Mouse (Mus musculus): Measurements from ENCODE around the gene Lrsam1. TPM values are rescaled to one million over a fixed set of nuclear protein-coding genes. Genes with fewer than 3 reads are reported as not detected.

Gene Lrsam1
- polyA plus RNA-seq, 1 experiment from 2014 or later: 6.8 TPM

Other genes with a start within 250 kb of the Lrsam1 start
- gene Cdk9, start 248.5 kb downstream of the Lrsam1 start, polyA plus RNA-seq (2015; fragmentation: Nextera tagmentation; extraction: Ambion mirVana): 83.4 and 86.0 TPM in 2 replicates
- gene Sh2d3c, start 240.6 kb downstream of the Lrsam1 start, polyA plus RNA-seq (2015; fragmentation: Nextera tagmentation; extraction: Ambion mirVana): 26.1 and 26.5 TPM in 2 replicates
- 0.26 TPM in 1 of 2 replicates, not detected in the other for gene 6330409D20Rik, start 220.6 kb downstream of the Lrsam1 start, polyA plus RNA-seq (2015; fragmentation: Nextera tagmentation; extraction: Ambion mirVana)
- gene Tor2a, start 204.4 kb downstream of the Lrsam1 start, polyA plus RNA-seq (2015; fragmentation: Nextera tagmentation; extraction: Ambion mirVana): 73.1 and 74.0 TPM in 2 replicates
- 0.32 and 0.34 TPM in 2 replicates for gene Ttc16, start 186.0 kb downstream of the Lrsam1 start, polyA plus RNA-seq (2015; fragmentation: Nextera tagmentation; extraction: Ambion mirVana)
- 5.4 and 6.3 TPM in 2 replicates for gene Ptrh1, start 185.8 kb downstream of the Lrsam1 start, polyA plus RNA-seq (2015; fragmentation: Nextera tagmentation; extraction: Ambion mirVana)
- 0.58 and 1.2 TPM in 2 replicates for gene Cfap157, start 177.2 kb downstream of the Lrsam1 start, polyA plus RNA-seq (2015; fragmentation: Nextera tagmentation; extraction: Ambion mirVana)
- gene Stxbp1, start 114.4 kb downstream of the Lrsam1 start, polyA plus RNA-seq (2015; fragmentation: Nextera tagmentation; extraction: Ambion mirVana): 18.1 TPM in 2 replicates
- 35.4 and 37.8 TPM in 2 replicates for gene Fam129b, start 85.5 kb downstream of the Lrsam1 start, polyA plus RNA-seq (2015; fragmentation: Nextera tagmentation; extraction: Ambion mirVana)
- 141 and 162 TPM in 2 replicates for gene Rpl12, start 55 bp downstream of the Lrsam1 start, polyA plus RNA-seq (2015; fragmentation: Nextera tagmentation; extraction: Ambion mirVana)
- 21.5 and 26.6 TPM in 2 replicates for gene Slc2a8, start 20.5 kb upstream of the Lrsam1 start, polyA plus RNA-seq (2015; fragmentation: Nextera tagmentation; extraction: Ambion mirVana)
- gene Garnl3, start 170.0 kb upstream of the Lrsam1 start, polyA plus RNA-seq (2015; fragmentation: Nextera tagmentation; extraction: Ambion mirVana): 8.7 and 10.2 TPM in 2 replicates